Mouse (Mus musculus) monocyte, adult 59 days (primary cell): Measurements from ENCODE around the gene D3Ertd254e. TPM values are rescaled to one million over a fixed set of nuclear protein-coding genes. Genes with fewer than 3 reads are reported as not detected.

Source experiments
- total RNA-seq, 2 experiments: library from RNA; stranded (reverse); gene quantifications; one replicate each; pipeline ENCODE4 v1.2.4; 2023

The D3Ertd254e gene
- total RNA-seq: 1 to 10 TPM; 2.6 to 3.0 TPM

GRCm38 (mm10) chr3:36150934-36151686, at the start of gene D3Ertd254e:
D3Ertd254e (plus strand) TSS chr3:36151017.

Other genes starting within 250 kb of the D3Ertd254e start
- 10 to 100 TPM; 91.0 to 92.8 TPM for gene Dcun1d1, start 213.6 kb upstream of the D3Ertd254e start, total RNA-seq
- gene Mccc1, start 150.3 kb upstream of the D3Ertd254e start, total RNA-seq: 10 to 100 TPM; 11.9 to 16.2 TPM
- gene Ccdc144b, start 97.5 kb upstream of the D3Ertd254e start, total RNA-seq: not detected
- 10 to 100 TPM; 22.5 to 26.1 TPM for gene Acad9, start 85.0 kb upstream of the D3Ertd254e start, total RNA-seq
- not detected for gene Qrfpr, start 71.3 kb downstream of the D3Ertd254e start, total RNA-seq